Comparison of ENCODE assay signal across 12 mouse cellular contexts in genomic region chr14:29556152-29556551, GRCm38 (mm10).
"Had no signal": no experiment of that assay in that cellular context is flagged by ENCODE, and none has a peak within 500 bp of the region (broad histone marks: within the 10 kb centered on the region; RNA-seq: fewer than 3 reads in every experiment).

No protein-coding gene starts in this region.

- DNase-seq: retina, postnatal 1 day; right cerebral cortex, adult 18-20 months; right cerebral cortex, postnatal 14 days; right cerebral cortex, postnatal 25 days; right cerebral cortex, postnatal 4 days; spleen, adult 18-20 months; thymus, adult 18-20 months; thymus, adult 2 months; thymus, postnatal 14 days; thymus, postnatal 25 days; thymus, postnatal 36 days; thymus, postnatal 4 days had no signal
